Mouse (Mus musculus) cortical plate, adult 2 months (tissue): ENCODE data around the gene Srd5a1. TPM values are rescaled to one million over a fixed set of nuclear protein-coding genes. Genes with fewer than 3 reads are reported as not detected.
"Not testable (repeated sequence)": the region's sequence is repeated elsewhere in the genome, so short reads cannot be mapped to it uniquely, and the experiment has no call there.

Experiments used
- H3K27ac ChIP-seq: fragments of 200-500 bp; 2 replicates; pipeline ENCODE4 v1.5.1; 2012; ENCODE audit warnings: low read length, control low read depth, inconsistent platforms; ENCODE audit not compliant: insufficient read depth
- H3K4me1 ChIP-seq: fragments of 200-500 bp; 2 replicates; pipeline ENCODE4 v1.6.1; 2011; ENCODE audit warnings: low read length; ENCODE audit not compliant: control insufficient read depth, insufficient read depth
- H3K4me3 ChIP-seq: fragments of 200-500 bp; 2 replicates; pipeline ENCODE4 v1.5.1; 2011; ENCODE audit warnings: mild to moderate bottlenecking, low read length, control low read depth; ENCODE audit not compliant: insufficient read depth
- CTCF ChIP-seq: fragments of 200-500 bp; IDR thresholded peaks from 2 replicates; pipeline ENCODE4 v1.5.1; 2011; ENCODE audit warnings: mild to moderate bottlenecking, control low read depth, low read length; ENCODE audit not compliant: insufficient read depth; ENCODE audit errors: extremely low read depth
- POLR2A ChIP-seq: fragments of 200-500 bp; IDR thresholded peaks from 2 replicates; pipeline ENCODE4 v1.6.1; 2011; ENCODE audit warnings: mild to moderate bottlenecking, low read length, control low read depth; ENCODE audit not compliant: insufficient read depth; ENCODE audit errors: extremely low read depth
- polyA plus RNA-seq: library from polyadenylated mRNA; depleted of rRNA; stranded (reverse); fragments of >200 nt; gene quantifications from 2 replicates; pipeline ENCODE4 v1.2.3, GENCODE M21; 2012

The Srd5a1 gene
- polyA plus RNA-seq, 1 experiment, result 14.7 TPM

- Histone ChIP-seq H3K4me1 (no peaks in the 10 kb centered on the region), H3K4me3 (no peak overlapping the region), H3K27ac (no peak overlapping the region)
- no peak for TF ChIP-seq POLR2A
- TF ChIP-seq CTCF, result no peak
These were observed 28.9 kb upstream of the Srd5a1 start for GRCm38 (mm10) chr13:69640126-69640525.

GRCm38 (mm10) chr13:69639251-69639650 is 28.0 kb upstream of the Srd5a1 start:
- TF ChIP-seq CTCF (no peak), POLR2A (no peak)
- Histone ChIP-seq H3K4me3 (no peak overlapping the region), H3K27ac (no peak overlapping the region), H3K4me1 (no peaks in the 10 kb centered on the region)

- no peak overlapping the region for H3K27ac ChIP-seq
- no peaks in the 10 kb centered on the region for H3K4me1 ChIP-seq
- no peak overlapping the region for H3K4me3 ChIP-seq
- no peak for TF ChIP-seq CTCF
- no peak for TF ChIP-seq POLR2A
These were observed 26.9 kb upstream of the Srd5a1 start for GRCm38 (mm10) chr13:69638108-69638626.

GRCm38 (mm10) chr13:69637657-69638056 is 26.4 kb upstream of the Srd5a1 start:
- H3K4me1 ChIP-seq, result no peaks in the 10 kb centered on the region
- H3K4me3 ChIP-seq, result no peak overlapping the region
- H3K27ac ChIP-seq, result no peak overlapping the region
- no peak for TF ChIP-seq POLR2A
- TF ChIP-seq CTCF, result no peak

- Histone ChIP-seq H3K4me3 (no peak overlapping the region), H3K4me1 (no peaks in the 10 kb centered on the region)
These were observed 25.6 kb upstream of the Srd5a1 start for GRCm38 (mm10) chr13:69636816-69637215.

GRCm38 (mm10) chr13:69636375-69636774 is 25.1 kb upstream of the Srd5a1 start:
- TF ChIP-seq CTCF (no peak), POLR2A (no peak)
- H3K27ac ChIP-seq, result no peak overlapping the region
- no peaks in the 10 kb centered on the region for H3K4me1 ChIP-seq
- no peak overlapping the region for H3K4me3 ChIP-seq

More at GRCm38 (mm10) chr13:69636816-69637215, 25.6 kb upstream of the Srd5a1 start:
- no peak overlapping the region for H3K27ac ChIP-seq
- TF ChIP-seq POLR2A (no peak), CTCF (no peak)

GRCm38 (mm10) chr13:69635836-69636235 is 24.6 kb upstream of the Srd5a1 start:
- not testable (repeated sequence) for H3K27ac ChIP-seq, H3K4me3 ChIP-seq, H3K4me1 ChIP-seq

- Histone ChIP-seq H3K4me1 (no peaks in the 10 kb centered on the region), H3K27ac (no peak overlapping the region), H3K4me3 (no peak overlapping the region)
- TF ChIP-seq POLR2A (no peak), CTCF (no peak)
These were observed 22.7 kb upstream of the Srd5a1 start for GRCm38 (mm10) chr13:69633988-69634387.

GRCm38 (mm10) chr13:69633551-69633950 is 22.3 kb upstream of the Srd5a1 start:
- H3K27ac ChIP-seq, result no peak overlapping the region
- no peak for TF ChIP-seq CTCF
- no peak for TF ChIP-seq POLR2A
- H3K4me1 ChIP-seq, result no peaks in the 10 kb centered on the region
- H3K4me3 ChIP-seq, result no peak overlapping the region

GRCm38 (mm10) chr13:69631659-69632058 is 20.4 kb upstream of the Srd5a1 start:
- Histone ChIP-seq H3K27ac (no peak overlapping the region), H3K4me3 (no peak overlapping the region), H3K4me1 (no peaks in the 10 kb centered on the region)
- no peak for TF ChIP-seq POLR2A

- Histone ChIP-seq H3K4me1 (no peaks in the 10 kb centered on the region), H3K4me3 (no peak overlapping the region), H3K27ac (no peak overlapping the region)
- TF ChIP-seq CTCF, result no peak
- no peak for TF ChIP-seq POLR2A
These were observed 19.9 kb upstream of the Srd5a1 start for GRCm38 (mm10) chr13:69631111-69631510.
